ENCODE assay signal across 28 mouse cellular contexts in genomic region chr13:99259502-99260174, GRCm38 (mm10).
DNase-seq lines count a peak whose midpoint lies in the region; ATAC-seq and TF ChIP-seq lines count a peak whose summit lies in the region.
"Had no signal": no experiment of that assay in that cellular context is flagged by ENCODE, and none has a peak within 500 bp of the region (broad histone marks: within the 10 kb centered on the region; RNA-seq: fewer than 3 reads in every experiment).

No protein-coding gene starts in this region.

- ATAC-seq in embryonic facial prominence, embryonic 14.5 days (ENCODE audit: low read depth): peak; percentile 77; the same call in 1 of the 2 replicates
- ATAC-seq in kidney, postnatal 0 days (replicated peaks; ENCODE audit: low FRiP score, low read depth): no peak
- ATAC-seq: forebrain, embryonic 16.5 days; liver, embryonic 12.5 days; midbrain, embryonic 16.5 days; Patski had no signal

- no peaks in the 10 kb centered on the region for H3K27me3 ChIP-seq in embryonic facial prominence, embryonic 14.5 days (replicated peaks; ENCODE audit: control insufficient read depth, insufficient read depth, low read length)
- no peaks in the 10 kb centered on the region for H3K27me3 ChIP-seq in embryonic facial prominence, embryonic 10.5 days (replicated peaks; ENCODE audit: low read depth, poor library complexity, severe bottlenecking)
- H3K27me3 ChIP-seq in kidney, postnatal 0 days (ENCODE audit: insufficient read depth, low read length): no peaks in the 10 kb centered on the region
- H3K27me3 ChIP-seq: heart, embryonic 13.5 days; hindbrain, embryonic 13.5 days; Patski had no signal

- no peak for TF ChIP-seq POLR2A in olfactory bulb, adult 2 months (IDR thresholded peaks at IDR 0.05; ENCODE audit: insufficient read depth, low read depth, low read length)

- peak; percentile 79 for DNase-seq in embryonic facial prominence, embryonic 14.5 days (ENCODE audit: low spot score)
- no peak for DNase-seq in embryonic facial prominence, embryonic 10.5 days (ENCODE audit: low spot score)
- no peak for DNase-seq in kidney, postnatal 0 days (ENCODE audit: low spot score)
- no peak for DNase-seq in kidney, postnatal 4 days
- peak; percentile 37 for DNase-seq in fat pad, adult 2 months (ENCODE audit: extremely low read depth, low read depth, low spot score)
- no peak for DNase-seq in ovary, postnatal 14 days (ENCODE audit: low spot score)
- no peak for DNase-seq in cerebellum, adult 18-20 months
- DNase-seq: cerebellum, adult 11-12 months; cerebellum, postnatal 25 days; embryo, embryonic 11 days; heart, postnatal 14 days; kidney, adult 11 months; kidney, postnatal 10 days; left cerebral cortex, postnatal 4 days; lung, embryonic 14.5 days; lung, postnatal 36 days; retina, postnatal 1 day; right cerebral cortex, postnatal 25 days; thymus, postnatal 25 days had no signal

- no peak for TF ChIP-seq CTCF in kidney, postnatal 0 days (IDR thresholded peaks at IDR 0.05; ENCODE audit: low read depth)
- no peak for TF ChIP-seq CTCF in olfactory bulb, adult 2 months (IDR thresholded peaks at IDR 0.05; ENCODE audit: insufficient read depth, low read depth, low read length)

- no peak overlapping the region for H3K9ac ChIP-seq in embryonic facial prominence, embryonic 14.5 days (ENCODE audit: low read depth, low read length)
- no peak overlapping the region for H3K9ac ChIP-seq in kidney, postnatal 0 days (ENCODE audit: low read depth, low read length)
- H3K9ac ChIP-seq: heart, embryonic 13.5 days; hindbrain, embryonic 13.5 days; liver, embryonic 12.5 days; lung, embryonic 14.5 days had no signal

- H3K27ac ChIP-seq in embryonic facial prominence, embryonic 14.5 days (replicated peaks; ENCODE audit: low read depth, low read length): no peak overlapping the region
- no peak overlapping the region for H3K27ac ChIP-seq in embryonic facial prominence, embryonic 10.5 days (replicated peaks)
- no peak overlapping the region for H3K27ac ChIP-seq in kidney, postnatal 0 days
- H3K27ac ChIP-seq in olfactory bulb, adult 2 months (ENCODE audit: insufficient read depth, low read depth, low read length): peak overlapping the region; percentile 90
- H3K27ac ChIP-seq: forebrain, embryonic 10.5 days; heart, embryonic 13.5 days; hindbrain, embryonic 13.5 days; liver, embryonic 12.5 days had no signal

- H3K9me3 ChIP-seq in embryonic facial prominence, embryonic 14.5 days (ENCODE audit: control insufficient read depth, low read length): no peaks in the 10 kb centered on the region
- no peaks in the 10 kb centered on the region for H3K9me3 ChIP-seq in embryonic facial prominence, embryonic 10.5 days
- no peaks in the 10 kb centered on the region for H3K9me3 ChIP-seq in kidney, postnatal 0 days (replicated peaks; ENCODE audit: low read length)
- H3K9me3 ChIP-seq: forebrain, embryonic 10.5 days; G1E; heart, embryonic 13.5 days; hindbrain, embryonic 13.5 days; liver, embryonic 12.5 days had no signal

- H3K4me1 ChIP-seq in embryonic facial prominence, embryonic 14.5 days (ENCODE audit: control insufficient read depth, insufficient read depth, low read length): no peaks in the 10 kb centered on the region
- H3K4me1 ChIP-seq in embryonic facial prominence, embryonic 10.5 days: peaks cover 7% of the 10 kb centered on the region
- no peaks in the 10 kb centered on the region for H3K4me1 ChIP-seq in kidney, postnatal 0 days (replicated peaks; ENCODE audit: insufficient read depth, low read length)
- H3K4me1 ChIP-seq in olfactory bulb, adult 2 months (ENCODE audit: control insufficient read depth, insufficient read depth, low read length): peaks cover 5% of the 10 kb centered on the region
- H3K4me1 ChIP-seq: hindbrain, embryonic 13.5 days; liver, embryonic 12.5 days had no signal

- 73% methylated on average over 15 of the region's 15 CpGs for WGBS in embryonic facial prominence, embryonic 14.5 days
- WGBS in embryonic facial prominence, embryonic 10.5 days: 81% methylated on average over 15 of the region's 15 CpGs
- WGBS in kidney, postnatal 0 days: 35% methylated on average over 15 of the region's 15 CpGs
- 41% methylated on average over 15 of the region's 15 CpGs for WGBS in olfactory bulb, adult 2 months

- no peaks in the 10 kb centered on the region for H3K36me3 ChIP-seq in embryonic facial prominence, embryonic 14.5 days (ENCODE audit: control insufficient read depth, insufficient read depth, low read length)
- H3K36me3 ChIP-seq in embryonic facial prominence, embryonic 10.5 days (replicated peaks): no peaks in the 10 kb centered on the region
- no peaks in the 10 kb centered on the region for H3K36me3 ChIP-seq in kidney, postnatal 0 days (ENCODE audit: insufficient read depth, low read length)
- H3K36me3 ChIP-seq: forebrain, embryonic 10.5 days; G1E; heart, embryonic 13.5 days; hindbrain, embryonic 13.5 days; liver, embryonic 12.5 days had no signal

- H3K4me3 ChIP-seq in embryonic facial prominence, embryonic 14.5 days (ENCODE audit: low read depth, low read length): no peak overlapping the region
- H3K4me3 ChIP-seq in embryonic facial prominence, embryonic 10.5 days: no peak overlapping the region
- H3K4me3 ChIP-seq in kidney, postnatal 0 days (replicated peaks; ENCODE audit: low read depth, low read length): no peak overlapping the region
- no peak overlapping the region for H3K4me3 ChIP-seq in olfactory bulb, adult 2 months (ENCODE audit: insufficient read depth, low read depth, low read length)
- H3K4me3 ChIP-seq: forebrain, embryonic 10.5 days; heart, embryonic 13.5 days; hindbrain, embryonic 13.5 days; liver, embryonic 12.5 days had no signal

- no peak overlapping the region for H3K4me2 ChIP-seq in embryonic facial prominence, embryonic 14.5 days (ENCODE audit: low read depth, low read length)
- H3K4me2 ChIP-seq in kidney, postnatal 0 days (ENCODE audit: low read length): 0 out of 2 replicates have a peak overlapping the region, but pooled peaks have one; percentile 3
- H3K4me2 ChIP-seq: heart, embryonic 13.5 days; hindbrain, embryonic 13.5 days; liver, embryonic 12.5 days; lung, embryonic 14.5 days had no signal

Comparison
In these comparisons a context has a peak if more than half of its experiments do, and no peak if none do; other contexts are left out.
1. DNase-seq: peak in embryonic facial prominence, embryonic 14.5 days (single experiment) and fat pad, adult 2 months (single experiment); none in embryonic facial prominence, embryonic 10.5 days (single experiment), kidney, postnatal 0 days (single experiment), kidney, postnatal 4 days (0 of 2), ovary, postnatal 14 days (single experiment) and cerebellum, adult 18-20 months (0 of 2).